Mouse (Mus musculus) midbrain, embryonic 11.5 days (tissue): ENCODE measurements around the gene Adnp. TPM values are rescaled to one million over a fixed set of nuclear protein-coding genes. Genes with fewer than 3 reads are reported as not detected.

ENCODE experiments used
- ATAC-seq: fragments of 200-750 bp; cut with Nextera tagmentation; 2 replicates; pipeline ENCODE4 v1.8.0; 2017; ENCODE audit warnings: moderate TSS enrichment, moderate library complexity; ENCODE audit not compliant: low FRiP score
- DNase-seq: peaks from one replicate; pipeline ENCODE4 v3.0.0; 2015; ENCODE audit warnings: low spot score; ENCODE audit errors: missing footprints
- H3K27ac ChIP-seq: fragments of 300-500 bp; sonication (generic); 2 replicates; pipeline ENCODE4 v1.5.1; 2014; ENCODE audit warnings: low read depth, low read length
- H3K27me3 ChIP-seq: fragments of 300-500 bp; sonication (generic); 2 replicates; pipeline ENCODE4 v1.6.1; 2014; ENCODE audit warnings: mild to moderate bottlenecking, low read length, moderate library complexity, mixed read lengths; ENCODE audit not compliant: control insufficient read depth, insufficient read depth
- H3K36me3 ChIP-seq: fragments of 300-500 bp; sonication (generic); 2 replicates; pipeline ENCODE4 v1.6.1; 2014; ENCODE audit warnings: mild to moderate bottlenecking, low read length, moderate library complexity, mixed read lengths; ENCODE audit not compliant: control insufficient read depth, insufficient read depth
- H3K4me1 ChIP-seq: fragments of 300-500 bp; sonication (generic); 2 replicates; pipeline ENCODE4 v1.6.1; 2014; ENCODE audit warnings: low read length; ENCODE audit not compliant: control insufficient read depth, insufficient read depth
- H3K4me2 ChIP-seq: fragments of 300-500 bp; sonication (generic); 2 replicates; pipeline ENCODE4 v1.6.1; 2014; ENCODE audit warnings: mild to moderate bottlenecking, moderate library complexity
- H3K4me3 ChIP-seq: fragments of 300-500 bp; sonication (generic); 2 replicates; pipeline ENCODE4 v1.5.1; 2014; ENCODE audit warnings: low read depth, low read length
- H3K9ac ChIP-seq: fragments of 300-500 bp; sonication (generic); 2 replicates; pipeline ENCODE4 v1.6.1; 2014; ENCODE audit warnings: low read length
- H3K9me3 ChIP-seq: fragments of 300-500 bp; sonication (generic); 2 replicates; pipeline ENCODE4 v1.6.1; 2016; ENCODE audit warnings: low read length; ENCODE audit not compliant: control insufficient read depth
- WGBS: fragments of 180-500 bp; shearing (Covaris S2); extraction: QIAGEN DNeasy Blood & Tissue Kit; methylation state at CpG from one replicate; pipeline ENCODE4 v1.1.7; 2014; 5-methylcytosine and 5-hydroxymethylcytosine counted together
- polyA plus RNA-seq: library from polyadenylated mRNA; unstranded; fragments of >200 nt; fragmentation: Nextera tagmentation; extraction: Ambion mirVana; gene quantifications from 2 replicates; pipeline ENCODE4 v1.2.1, GENCODE M21; 2014

Adnp gene
- polyA plus RNA-seq, 1 experiment from 2014 or later = 9.7 TPM

DNA sequence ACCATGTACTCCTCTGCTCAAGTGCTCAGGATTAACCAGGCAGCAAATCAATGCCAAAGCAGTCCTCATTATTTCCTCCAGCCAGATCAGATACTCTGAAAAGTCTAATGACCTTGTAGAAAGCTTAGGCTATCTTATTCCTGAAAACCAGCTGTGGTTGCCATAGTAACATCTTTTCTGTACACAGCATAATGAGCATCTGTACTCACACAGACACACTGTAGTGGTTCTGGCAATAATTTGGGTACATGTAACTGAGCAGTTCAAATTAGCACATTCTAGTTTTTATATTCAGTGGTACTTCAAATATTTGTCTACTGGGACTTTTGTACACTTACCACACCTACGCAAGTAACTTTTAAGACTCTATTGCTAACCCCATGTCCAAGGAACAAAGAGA lies 8.5 kb downstream of the Adnp start:
- 90% methylated on average over 1 of the region's 1 CpGs for WGBS

DNA sequence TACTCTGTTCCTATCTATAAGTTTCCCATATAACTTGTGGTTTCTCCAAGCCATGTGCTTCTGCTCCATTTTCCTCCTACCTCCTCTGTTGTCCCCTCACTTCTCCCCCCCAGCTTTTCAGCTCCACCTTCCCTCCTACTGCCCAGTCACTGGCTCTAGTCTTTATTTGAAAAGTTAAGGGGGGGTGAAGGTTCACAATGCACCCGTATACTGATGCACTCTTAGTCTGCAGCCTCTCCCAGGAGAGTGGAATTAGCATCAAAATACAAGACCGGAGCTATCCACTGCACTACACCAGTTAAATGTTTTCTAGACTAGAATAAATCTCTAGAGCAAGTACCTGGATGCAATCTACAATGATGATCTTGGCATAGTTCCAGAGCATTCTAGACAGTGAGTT lies 11.2 kb downstream of the Adnp start:
- 55% methylated on average over 2 of the region's 2 CpGs for WGBS
- no peaks in the 10 kb centered on the region; the same call in 1 of the 2 replicates for H3K36me3 ChIP-seq
- H3K4me2 ChIP-seq = no peak overlapping the region
- no peak for DNase-seq
- no peak overlapping the region for H3K4me3 ChIP-seq
- no peak for ATAC-seq
- no peaks in the 10 kb centered on the region for H3K27me3 ChIP-seq
- H3K4me1 ChIP-seq = peaks cover 16% of the 10 kb centered on the region
- no peak overlapping the region for H3K9ac ChIP-seq
- H3K27ac ChIP-seq = no peak overlapping the region
- H3K9me3 ChIP-seq = no peaks in the 10 kb centered on the region

More for the DNA sequence above, 8.5 kb downstream of the Adnp start:
- no peak for ATAC-seq
- DNase-seq = no peak
- Histone ChIP-seq H3K36me3 (peaks cover 2% of the 10 kb centered on the region; the same call in 1 of the 2 replicates), H3K9me3 (no peaks in the 10 kb centered on the region; the same call in 1 of the 2 replicates), H3K9ac (no peak overlapping the region), H3K27ac (no peak overlapping the region), H3K4me1 (peaks cover 16% of the 10 kb centered on the region), H3K27me3 (no peaks in the 10 kb centered on the region), H3K4me3 (no peak overlapping the region), H3K4me2 (no peak overlapping the region)

DNA sequence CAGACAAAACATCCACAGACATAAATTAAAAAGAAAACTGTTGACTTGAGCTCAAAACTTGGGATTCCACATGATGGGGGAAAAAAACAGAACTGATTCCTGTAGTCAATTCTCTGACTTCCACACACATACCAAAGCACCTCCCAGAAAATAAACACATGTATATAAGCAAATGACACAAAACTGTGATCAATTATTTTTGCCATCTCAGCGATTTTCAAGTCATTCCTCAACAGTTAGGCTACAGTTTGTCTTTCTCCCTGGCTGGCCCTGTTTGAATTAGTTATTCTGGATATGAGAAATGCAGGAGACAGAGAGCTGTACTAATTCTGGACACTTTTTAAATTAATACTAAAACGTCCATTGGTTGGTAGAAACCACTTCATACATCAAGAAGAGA lies 13.2 kb downstream of the Adnp start:
- 82% methylated on average over 2 of the region's 2 CpGs for WGBS

DNA sequence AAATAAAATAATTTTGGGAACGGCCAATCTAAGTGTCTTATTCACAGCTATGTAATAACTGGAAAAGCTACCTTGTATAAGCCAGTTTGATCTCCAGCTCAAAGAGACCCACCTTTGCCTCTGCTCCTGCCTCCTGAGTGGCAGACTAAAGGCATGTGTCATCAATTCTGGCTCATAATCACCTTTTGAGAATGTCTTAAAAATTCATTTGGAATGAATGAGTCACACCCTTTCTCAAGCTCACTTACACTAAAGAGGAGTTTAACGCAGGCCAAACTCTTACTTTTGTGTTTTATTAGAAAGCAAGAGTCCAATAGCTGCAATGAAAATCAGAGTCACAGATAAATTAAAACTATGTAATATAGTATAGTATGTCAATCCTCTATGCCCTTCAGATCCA lies 15.1 kb downstream of the Adnp start:
- H3K4me2 ChIP-seq = no peak overlapping the region
- no peak overlapping the region for H3K27ac ChIP-seq
- H3K36me3 ChIP-seq = peaks cover 5% of the 10 kb centered on the region; the same call in 1 of the 2 replicates
- H3K4me3 ChIP-seq = no peak overlapping the region
- H3K9ac ChIP-seq = no peak overlapping the region
- no peaks in the 10 kb centered on the region for H3K27me3 ChIP-seq
- peaks cover 1% of the 10 kb centered on the region; the same call in 1 of the 2 replicates for H3K4me1 ChIP-seq
- WGBS = 96% methylated on average over 2 of the region's 2 CpGs
- DNase-seq (no peak), ATAC-seq (no peak)
- no peaks in the 10 kb centered on the region for H3K9me3 ChIP-seq

More for the DNA sequence above, 13.2 kb downstream of the Adnp start:
- Histone ChIP-seq H3K9ac (no peak overlapping the region), H3K4me2 (no peak overlapping the region), H3K36me3 (no peaks in the 10 kb centered on the region; the same call in 1 of the 2 replicates), H3K27ac (no peak overlapping the region), H3K27me3 (no peaks in the 10 kb centered on the region), H3K4me3 (no peak overlapping the region), H3K9me3 (no peaks in the 10 kb centered on the region), H3K4me1 (peaks cover 6% of the 10 kb centered on the region; the same call in 1 of the 2 replicates)
- DNase-seq = no peak
- no peak for ATAC-seq

DNA sequence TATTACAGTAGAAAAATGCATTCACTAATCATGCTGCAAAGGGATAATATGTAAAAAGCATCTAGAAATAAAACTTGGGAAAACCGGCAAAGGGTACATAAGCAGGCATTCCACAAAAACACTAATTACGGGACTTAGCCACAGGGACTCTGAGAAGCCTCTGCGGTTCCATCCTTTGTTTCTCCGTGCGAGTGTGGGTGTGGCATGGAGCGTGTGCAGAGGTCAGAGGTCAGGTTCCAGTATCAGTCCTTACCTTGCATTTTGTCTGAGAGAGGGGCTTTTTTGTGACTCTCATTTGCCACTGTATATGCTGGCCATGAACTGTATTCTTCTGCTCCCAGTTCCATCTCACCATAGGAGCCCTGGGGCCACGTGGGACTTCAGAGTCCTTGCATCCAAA lies 31.0 kb downstream of the Adnp start:
- DNase-seq = no peak

DNA sequence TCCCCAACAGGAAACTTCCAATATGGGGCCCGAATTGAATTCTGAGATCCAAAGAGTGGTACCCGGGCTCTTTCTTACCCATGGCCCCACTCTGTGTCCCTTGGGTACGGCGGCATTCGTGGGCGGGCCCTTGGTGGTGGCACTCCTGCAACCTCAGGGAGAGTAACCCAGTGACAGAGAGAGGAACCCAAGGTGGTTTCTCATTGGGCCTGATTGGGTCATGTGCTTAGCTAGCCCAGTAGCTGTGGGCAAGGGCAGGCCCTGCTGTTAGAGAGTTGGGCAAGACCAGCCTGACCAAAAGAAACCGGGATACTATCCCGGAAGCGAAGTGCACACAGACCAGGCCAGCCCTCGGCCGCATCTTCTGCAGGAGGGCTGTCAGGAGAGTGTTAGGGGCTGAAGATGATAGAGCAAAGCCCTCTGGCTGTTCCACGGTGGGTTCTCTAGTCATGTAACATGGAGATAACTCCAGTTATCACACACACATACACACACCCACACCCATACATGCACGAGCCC lies 36.7 kb downstream of the Adnp start:
- Histone ChIP-seq H3K4me2 (peak overlapping the region; percentile 20; the same call in 1 of the 2 replicates), H3K36me3 (no peaks in the 10 kb centered on the region), H3K4me3 (no peak overlapping the region), H3K9ac (no peak overlapping the region), H3K27me3 (no peaks in the 10 kb centered on the region), H3K4me1 (peaks cover 27% of the 10 kb centered on the region), H3K9me3 (no peaks in the 10 kb centered on the region), H3K27ac (no peak overlapping the region)
- ATAC-seq = peak; percentile 64
- 11% methylated on average over 13 of the region's 13 CpGs for WGBS
- peak; percentile 89 for DNase-seq

More for the DNA sequence above, 31.0 kb downstream of the Adnp start:
- H3K4me1 ChIP-seq = no peaks in the 10 kb centered on the region
- no peaks in the 10 kb centered on the region for H3K9me3 ChIP-seq
- H3K36me3 ChIP-seq = 0 out of 2 replicates have a peak, but pooled peaks cover 3% of the 10 kb centered on the region
- H3K27ac ChIP-seq = no peak overlapping the region
- no peaks in the 10 kb centered on the region for H3K27me3 ChIP-seq
- no peak overlapping the region for H3K4me3 ChIP-seq
- H3K4me2 ChIP-seq = no peak overlapping the region
- no peak for ATAC-seq
- H3K9ac ChIP-seq = no peak overlapping the region
- WGBS = 40% methylated on average over 7 of the region's 7 CpGs

DNA sequence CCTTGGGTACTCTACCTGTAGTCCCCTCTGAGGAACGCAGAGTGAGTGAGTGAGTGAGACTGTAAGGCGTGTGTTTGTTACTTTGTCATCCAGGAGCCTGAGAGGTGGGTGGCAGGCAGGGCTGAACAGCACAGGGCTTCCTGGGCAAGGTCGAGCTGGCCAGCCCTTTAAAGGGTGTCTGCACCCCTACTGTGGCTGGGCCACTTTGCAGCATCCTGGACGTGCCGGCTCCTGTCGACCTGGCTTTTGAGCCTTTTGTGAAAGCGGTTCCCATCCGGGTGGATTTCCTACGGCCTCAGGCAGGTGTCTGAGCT lies 37.2 kb downstream of the Adnp start:
- H3K36me3 ChIP-seq = no peaks in the 10 kb centered on the region
- ATAC-seq (0 out of 2 replicates have a peak, but pooled peaks have one; percentile 1), DNase-seq (no peak)
- no peak overlapping the region for H3K27ac ChIP-seq
- no peak overlapping the region for H3K4me3 ChIP-seq
- WGBS = 3% methylated on average over 9 of the region's 9 CpGs
- H3K4me2 ChIP-seq = peak overlapping the region; percentile 20; the same call in 1 of the 2 replicates
- no peaks in the 10 kb centered on the region for H3K9me3 ChIP-seq
- H3K9ac ChIP-seq = no peak overlapping the region
- H3K4me1 ChIP-seq = peaks cover 27% of the 10 kb centered on the region
- no peaks in the 10 kb centered on the region for H3K27me3 ChIP-seq

DNA sequence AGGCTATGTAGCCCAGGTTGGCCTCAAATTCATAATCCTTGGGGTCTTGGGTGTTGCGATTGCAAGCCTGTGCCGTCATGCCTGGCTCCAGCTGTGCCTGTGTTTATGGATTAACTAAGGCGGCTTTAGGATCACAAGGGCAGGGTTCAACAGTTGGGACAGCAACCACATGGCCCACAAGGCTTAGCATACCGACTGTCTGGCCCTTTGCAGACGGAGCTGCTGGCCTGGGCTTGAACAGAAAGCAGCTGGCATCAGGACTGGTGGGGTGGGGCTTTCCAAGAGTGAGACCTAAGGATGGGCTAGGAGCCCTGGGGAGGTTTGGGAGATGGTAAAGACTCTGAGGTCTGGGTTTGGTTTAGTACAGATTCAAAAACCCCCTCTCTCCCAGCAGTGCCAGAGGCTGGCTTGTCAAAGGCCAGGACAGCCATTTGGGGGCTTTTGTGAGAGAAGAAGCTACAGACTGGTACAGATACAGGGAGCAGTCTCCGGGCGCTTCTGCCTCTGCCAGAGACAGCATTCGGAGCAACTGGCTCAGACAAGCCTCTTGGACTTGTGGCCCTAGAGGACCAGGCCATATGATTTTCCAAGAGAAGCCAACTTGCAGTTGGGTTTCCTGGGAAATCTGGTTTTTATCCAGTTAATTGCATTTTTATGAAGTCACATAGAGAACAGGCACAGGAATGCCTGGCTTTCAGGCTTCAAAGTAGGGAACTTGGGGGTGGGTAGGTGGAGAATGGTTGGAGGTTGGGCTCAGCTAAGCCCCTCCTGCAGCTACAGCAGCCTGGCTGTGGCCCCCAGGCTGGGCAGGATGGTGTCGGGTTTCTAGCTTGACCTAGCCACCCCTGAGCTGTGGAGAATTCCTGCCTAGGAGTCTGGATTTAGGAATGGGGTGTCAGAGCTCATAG lies 37.8 kb downstream of the Adnp start:
- Histone ChIP-seq H3K9me3 (no peaks in the 10 kb centered on the region), H3K4me3 (no peak overlapping the region), H3K27me3 (no peaks in the 10 kb centered on the region), H3K4me1 (peaks cover 27% of the 10 kb centered on the region), H3K36me3 (no peaks in the 10 kb centered on the region), H3K9ac (0 out of 2 replicates have a peak overlapping the region, but pooled peaks have one; percentile 33), H3K4me2 (no peak overlapping the region), H3K27ac (no peak overlapping the region; the same call in 1 of the 2 replicates)
- 27% methylated on average over 9 of the region's 9 CpGs for whole genome bisulfite sequencing
- peak; percentile 89 for DNase-seq
- ATAC-seq = peak; percentile 57

DNA sequence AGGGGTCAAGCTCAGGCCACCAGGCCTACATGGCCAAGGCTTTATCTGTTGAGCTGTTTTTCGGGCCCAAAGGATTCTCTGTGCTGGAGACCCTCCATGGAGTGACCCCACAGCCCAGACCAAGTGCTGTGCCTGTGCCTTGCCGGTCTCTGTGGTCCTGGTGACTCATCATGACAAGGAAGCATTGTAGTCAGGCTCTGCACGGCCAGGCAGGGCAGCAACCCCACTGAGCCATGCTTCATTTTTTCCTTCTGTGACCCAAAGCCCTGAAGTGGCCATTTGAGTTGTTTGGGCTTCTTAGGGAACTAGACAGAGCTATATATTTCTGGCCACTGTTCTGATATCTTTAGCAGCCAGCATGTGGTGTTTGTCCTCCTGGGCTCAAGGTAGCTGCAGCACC lies 39.1 kb downstream of the Adnp start:
- H3K36me3 ChIP-seq = no peaks in the 10 kb centered on the region
- H3K27ac ChIP-seq = no peak overlapping the region
- ATAC-seq (no peak), DNase-seq (no peak)
- WGBS = 64% methylated on average over 3 of the region's 3 CpGs
- peaks cover 27% of the 10 kb centered on the region for H3K4me1 ChIP-seq
- H3K9ac ChIP-seq = no peak overlapping the region
- no peak overlapping the region for H3K4me2 ChIP-seq
- no peaks in the 10 kb centered on the region for H3K27me3 ChIP-seq
- no peaks in the 10 kb centered on the region for H3K9me3 ChIP-seq
- H3K4me3 ChIP-seq = no peak overlapping the region
